Mouse (Mus musculus) limb, embryonic 12.5 days (tissue): ENCODE results near the gene Mxi1. TPM values are rescaled to one million over a fixed set of nuclear protein-coding genes. Genes with fewer than 3 reads are reported as not detected.
A peak's percentile ranks its signal among the peaks of the same experiment; 100 is the strongest.

Experiments used
- ATAC-seq: fragments of 200-750 bp; cut with Nextera tagmentation; 2 replicates; pipeline ENCODE4 v1.8.0; 2017; ENCODE audit warnings: low read depth, moderate TSS enrichment; ENCODE audit not compliant: insufficient number of reproducible peaks, insufficient read depth, low FRiP score, low TSS enrichment
- H3K27ac ChIP-seq: fragments of 300-500 bp; sonication (generic); 2 replicates; pipeline ENCODE4 v1.5.1; 2016; ENCODE audit warnings: mild to moderate bottlenecking, moderate library complexity
- H3K27me3 ChIP-seq: fragments of 300-500 bp; sonication (generic); 2 replicates; pipeline ENCODE4 v1.6.1; 2016; ENCODE audit warnings: mild to moderate bottlenecking, moderate library complexity
- H3K36me3 ChIP-seq: fragments of 300-500 bp; sonication (generic); 2 replicates; pipeline ENCODE4 v1.6.1; 2016; ENCODE audit warnings: mild to moderate bottlenecking, moderate library complexity
- H3K4me1 ChIP-seq: fragments of 300-500 bp; sonication (generic); replicated peaks from 2 replicates; pipeline ENCODE4 v1.6.1; 2016
- H3K4me2 ChIP-seq: fragments of 300-500 bp; sonication (generic); 2 replicates; pipeline ENCODE4 v1.6.1; 2016; ENCODE audit warnings: mild to moderate bottlenecking, moderate library complexity
- H3K4me3 ChIP-seq: fragments of 300-500 bp; sonication (generic); replicated peaks from 2 replicates; pipeline ENCODE4 v1.5.1; 2016; ENCODE audit warnings: mild to moderate bottlenecking
- H3K9ac ChIP-seq: fragments of 300-500 bp; sonication (generic); replicated peaks from 2 replicates; pipeline ENCODE4 v1.6.1; 2016; ENCODE audit warnings: mild to moderate bottlenecking, moderate library complexity
- H3K9me3 ChIP-seq: fragments of 300-500 bp; sonication (generic); 2 replicates; pipeline ENCODE4 v1.6.1; 2016; ENCODE audit warnings: mild to moderate bottlenecking, moderate library complexity
- WGBS: fragments of 180-500 bp; shearing (Covaris S2); methylation state at CpG from one replicate; pipeline ENCODE4 v1.1.7; 2016; 5-methylcytosine and 5-hydroxymethylcytosine counted together
- polyA plus RNA-seq: library from polyadenylated mRNA; unstranded; fragments of >200 nt; fragmentation: Nextera tagmentation; extraction: Ambion mirVana; gene quantifications from 2 replicates; pipeline ENCODE4 v1.2.1, GENCODE M21; 2016

Gene Mxi1
- polyA plus RNA-seq, 1 experiment from 2014 or later, result 46.6 TPM

- no peak overlapping the region for H3K27ac ChIP-seq
- H3K4me1 ChIP-seq, result peaks cover 3% of the 10 kb centered on the region; the same call in 1 of the 2 replicates
- H3K4me2 ChIP-seq, result no peak overlapping the region
- H3K9ac ChIP-seq, result no peak overlapping the region
- H3K9me3 ChIP-seq, result no peaks in the 10 kb centered on the region
- no peak overlapping the region for H3K4me3 ChIP-seq
- ATAC-seq, result no peak
- WGBS, result 79% methylated on average over 7 of the region's 7 CpGs
- peaks cover 20% of the 10 kb centered on the region for H3K36me3 ChIP-seq
- H3K27me3 ChIP-seq, result no peaks in the 10 kb centered on the region
Observed at GRCm38 (mm10) chr19:53354271-53355000, 44.1 kb downstream of the Mxi1 start.

- ATAC-seq, result no peak
- no peak overlapping the region for H3K27ac ChIP-seq
- WGBS, result 84% methylated on average over 16 of the region's 16 CpGs
- no peak overlapping the region for H3K4me2 ChIP-seq
- no peak overlapping the region for H3K9ac ChIP-seq
- no peaks in the 10 kb centered on the region for H3K27me3 ChIP-seq
- H3K36me3 ChIP-seq, result peaks cover 20% of the 10 kb centered on the region
- peaks cover 10% of the 10 kb centered on the region for H3K4me1 ChIP-seq
- no peak overlapping the region for H3K4me3 ChIP-seq
- H3K9me3 ChIP-seq, result no peaks in the 10 kb centered on the region
Observed at GRCm38 (mm10) chr19:53355065-53355464, 44.7 kb downstream of the Mxi1 start.

- Histone ChIP-seq H3K36me3 (peaks cover 9% of the 10 kb centered on the region), H3K4me2 (no peak overlapping the region), H3K9me3 (no peaks in the 10 kb centered on the region), H3K4me1 (peaks cover 10% of the 10 kb centered on the region), H3K4me3 (no peak overlapping the region), H3K27me3 (no peaks in the 10 kb centered on the region), H3K9ac (no peak overlapping the region), H3K27ac (0 out of 2 replicates have a peak overlapping the region, but pooled peaks have one; percentile 31)
- no peak for ATAC-seq
- WGBS, result 74% methylated on average over 22 of the region's 22 CpGs
Observed at GRCm38 (mm10) chr19:53359160-53360033, 49.1 kb downstream of the Mxi1 start.

GRCm38 (mm10) chr19:53360265-53360958, 50.1 kb downstream of the Mxi1 start:
- Histone ChIP-seq H3K9ac (no peak overlapping the region), H3K27ac (no peak overlapping the region), H3K36me3 (peaks cover 5% of the 10 kb centered on the region; the same call in 1 of the 2 replicates), H3K4me2 (no peak overlapping the region), H3K4me3 (no peak overlapping the region), H3K4me1 (peaks cover 20% of the 10 kb centered on the region), H3K27me3 (no peaks in the 10 kb centered on the region), H3K9me3 (no peaks in the 10 kb centered on the region)
- 78% methylated on average over 8 of the region's 8 CpGs for WGBS
- ATAC-seq, result no peak

GRCm38 (mm10) chr19:53362967-53363366, 52.6 kb downstream of the Mxi1 start:
- H3K9ac ChIP-seq, result no peak overlapping the region

GRCm38 (mm10) chr19:53364551-53364950, 54.2 kb downstream of the Mxi1 start:
- Histone ChIP-seq H3K36me3 (peaks cover 5% of the 10 kb centered on the region; the same call in 1 of the 2 replicates), H3K27me3 (no peaks in the 10 kb centered on the region), H3K4me2 (no peak overlapping the region), H3K9me3 (no peaks in the 10 kb centered on the region), H3K4me1 (peaks cover 39% of the 10 kb centered on the region), H3K27ac (no peak overlapping the region), H3K9ac (no peak overlapping the region), H3K4me3 (no peak overlapping the region)
- no peak for ATAC-seq
- 77% methylated on average over 2 of the region's 2 CpGs for WGBS

More at GRCm38 (mm10) chr19:53362967-53363366, 52.6 kb downstream of the Mxi1 start:
- no peaks in the 10 kb centered on the region for H3K27me3 ChIP-seq
- peaks cover 28% of the 10 kb centered on the region for H3K4me1 ChIP-seq
- peaks cover 5% of the 10 kb centered on the region; the same call in 1 of the 2 replicates for H3K36me3 ChIP-seq
- no peak for ATAC-seq
- H3K27ac ChIP-seq, result no peak overlapping the region
- no peaks in the 10 kb centered on the region for H3K9me3 ChIP-seq
- WGBS, result 45% methylated on average over 2 of the region's 2 CpGs
- H3K4me2 ChIP-seq, result no peak overlapping the region
- no peak overlapping the region for H3K4me3 ChIP-seq

GRCm38 (mm10) chr19:53364963-53365362, 54.6 kb downstream of the Mxi1 start:
- H3K9ac ChIP-seq, result no peak overlapping the region
- H3K9me3 ChIP-seq, result no peaks in the 10 kb centered on the region
- H3K4me3 ChIP-seq, result no peak overlapping the region
- ATAC-seq, result no peak
- peaks cover 5% of the 10 kb centered on the region; the same call in 1 of the 2 replicates for H3K36me3 ChIP-seq
- H3K4me2 ChIP-seq, result peak overlapping the region; percentile 2; the same call in 1 of the 2 replicates
- H3K27ac ChIP-seq, result peak overlapping the region; percentile 50; the same call in 1 of the 2 replicates
- 43% methylated on average over 9 of the region's 9 CpGs for WGBS
- H3K4me1 ChIP-seq, result peaks cover 38% of the 10 kb centered on the region
- no peaks in the 10 kb centered on the region for H3K27me3 ChIP-seq

GRCm38 (mm10) chr19:53366057-53366775, 55.9 kb downstream of the Mxi1 start:
- Histone ChIP-seq H3K27ac (0 out of 2 replicates have a peak overlapping the region, but pooled peaks have one; percentile 5), H3K4me1 (peaks cover 45% of the 10 kb centered on the region), H3K4me2 (no peak overlapping the region), H3K9ac (no peak overlapping the region), H3K36me3 (peaks cover 6% of the 10 kb centered on the region; the same call in 1 of the 2 replicates), H3K27me3 (no peaks in the 10 kb centered on the region), H3K4me3 (no peak overlapping the region), H3K9me3 (no peaks in the 10 kb centered on the region)
- WGBS, result 82% methylated on average over 11 of the region's 11 CpGs
- ATAC-seq, result no peak; the same call in 1 of the 2 replicates

- Histone ChIP-seq H3K27ac (no peak overlapping the region), H3K9ac (no peak overlapping the region), H3K4me2 (no peak overlapping the region), H3K4me1 (peaks cover 50% of the 10 kb centered on the region), H3K36me3 (peaks cover 13% of the 10 kb centered on the region), H3K4me3 (no peak overlapping the region), H3K9me3 (no peaks in the 10 kb centered on the region), H3K27me3 (no peaks in the 10 kb centered on the region)
- WGBS, result 84% methylated on average over 7 of the region's 7 CpGs
- no peak for ATAC-seq
Observed at GRCm38 (mm10) chr19:53366881-53367280, 56.6 kb downstream of the Mxi1 start.

GRCm38 (mm10) chr19:53369469-53370043, 59.2 kb downstream of the Mxi1 start:
- 26% methylated on average over 14 of the region's 14 CpGs for WGBS
- H3K36me3 ChIP-seq, result peaks cover 32% of the 10 kb centered on the region
- no peaks in the 10 kb centered on the region for H3K9me3 ChIP-seq
- H3K4me1 ChIP-seq, result peaks cover 51% of the 10 kb centered on the region
- H3K4me2 ChIP-seq, result peak overlapping the region; percentile 35
- H3K9ac ChIP-seq, result no peak overlapping the region
- no peak for ATAC-seq
- peak overlapping the region; percentile 57; the same call in 1 of the 2 replicates for H3K27ac ChIP-seq
- no peak overlapping the region for H3K4me3 ChIP-seq
- no peaks in the 10 kb centered on the region for H3K27me3 ChIP-seq
